Mouse (Mus musculus): ENCODE data around the gene Fstl4. TPM values are rescaled to one million over a fixed set of nuclear protein-coding genes. Genes with fewer than 3 reads are reported as not detected.
A peak's percentile ranks its signal among the peaks of the same experiment; 100 is the strongest.

Gene Fstl4
- polyA plus RNA-seq, 1 experiment = not detected

GRCm38 (mm10) chr11:53146290-53146689 is 381.9 kb downstream of the Fstl4 start:
- H3K79me2 ChIP-seq (ENCODE audit: control insufficient read depth, insufficient read depth) = no peaks in the 10 kb centered on the region
- peaks cover 10% of the 10 kb centered on the region for H3K27me3 ChIP-seq (ENCODE audit: control insufficient read depth, insufficient read depth, insufficient read length)
- H3K36me3 ChIP-seq (ENCODE audit: control insufficient read depth, insufficient read depth) = no peaks in the 10 kb centered on the region
- no peak for TF ChIP-seq FOSL1 (IDR thresholded peaks at IDR 0.05; ENCODE audit: insufficient read depth, low read length, poor library complexity, severe bottlenecking)
- TF ChIP-seq CTCF (IDR thresholded peaks at IDR 0.05; ENCODE audit: control insufficient read depth, insufficient read depth, insufficient read length) = peak; percentile 3
- no peak overlapping the region for H3K4me3 ChIP-seq (ENCODE audit: insufficient read depth, poor library complexity, severe bottlenecking)
- H3ac ChIP-seq (ENCODE audit: control insufficient read depth, insufficient read length, low read depth) = no peak overlapping the region
- no peaks in the 10 kb centered on the region for H3K79me3 ChIP-seq (ENCODE audit: low read depth)

DNA sequence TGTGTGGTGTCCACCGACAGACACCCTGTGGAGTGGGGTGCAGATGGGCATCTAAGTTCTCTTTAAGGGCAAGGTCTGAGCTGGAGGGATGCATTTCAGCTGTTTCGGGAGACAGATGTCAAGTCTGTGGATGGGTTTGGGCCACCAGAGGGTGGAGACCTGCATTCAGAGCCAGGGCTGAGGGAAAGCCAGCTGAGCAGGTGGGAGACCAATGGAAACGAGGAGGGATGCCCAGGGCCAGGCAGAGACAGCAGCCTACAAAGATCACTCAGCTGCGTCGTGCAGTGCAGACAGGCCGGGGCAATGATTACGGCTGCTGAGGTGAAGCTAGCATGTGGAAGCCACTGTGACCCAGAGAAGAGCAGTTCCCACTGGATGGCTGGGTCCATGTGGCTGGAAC is 392.0 kb downstream of the Fstl4 start:
- Histone ChIP-seq H3K27me3 (ENCODE audit: control insufficient read depth, insufficient read depth, insufficient read length) (peaks cover 3% of the 10 kb centered on the region), H3K79me2 (ENCODE audit: control insufficient read depth, insufficient read depth) (no peaks in the 10 kb centered on the region), H3K79me3 (ENCODE audit: low read depth) (no peaks in the 10 kb centered on the region), H3K4me3 (ENCODE audit: insufficient read depth, poor library complexity, severe bottlenecking) (no peak overlapping the region), H3ac (ENCODE audit: control insufficient read depth, insufficient read length, low read depth) (no peak overlapping the region), H3K36me3 (ENCODE audit: control insufficient read depth, insufficient read depth) (no peaks in the 10 kb centered on the region)
- no peak for TF ChIP-seq CTCF (IDR thresholded peaks at IDR 0.05; ENCODE audit: control insufficient read depth, insufficient read depth, insufficient read length)
- no peak for TF ChIP-seq USF1 (IDR thresholded peaks at IDR 0.05; ENCODE audit: low read depth)
- no peak for TF ChIP-seq MAX (IDR thresholded peaks at IDR 0.05)
- no peak for TF ChIP-seq FOSL1 (IDR thresholded peaks at IDR 0.05; ENCODE audit: insufficient read depth, low read length, poor library complexity, severe bottlenecking)
- TF ChIP-seq CEBPB (IDR thresholded peaks at IDR 0.05; ENCODE audit: low read depth) = no peak
- no peak for TF ChIP-seq MYOD1 (IDR thresholded peaks at IDR 0.05; ENCODE audit: control insufficient read depth, insufficient read length, low read depth)
- TF ChIP-seq MYOG (IDR thresholded peaks at IDR 0.05; ENCODE audit: control insufficient read depth, extremely low read depth, insufficient read length) = no peak

- TF ChIP-seq CTCF (IDR thresholded peaks at IDR 0.05; ENCODE audit: control insufficient read depth, insufficient read depth, insufficient read length) = no peak
- no peak for TF ChIP-seq MYOD1 (IDR thresholded peaks at IDR 0.05; ENCODE audit: control insufficient read depth, insufficient read length, low read depth)
- no peak for TF ChIP-seq MAX (IDR thresholded peaks at IDR 0.05)
- no peak for TF ChIP-seq CEBPB (IDR thresholded peaks at IDR 0.05; ENCODE audit: low read depth)
- no peak for TF ChIP-seq FOSL1 (IDR thresholded peaks at IDR 0.05; ENCODE audit: insufficient read depth, low read length, poor library complexity, severe bottlenecking)
- no peak for TF ChIP-seq USF1 (IDR thresholded peaks at IDR 0.05; ENCODE audit: low read depth)
- no peak for TF ChIP-seq MYOG (IDR thresholded peaks at IDR 0.05; ENCODE audit: control insufficient read depth, extremely low read depth, insufficient read length)
- no peak overlapping the region for H3ac ChIP-seq (ENCODE audit: control insufficient read depth, insufficient read length, low read depth)
- H3K79me3 ChIP-seq (ENCODE audit: low read depth) = no peaks in the 10 kb centered on the region
- H3K4me3 ChIP-seq (ENCODE audit: insufficient read depth, poor library complexity, severe bottlenecking) = no peak overlapping the region
- H3K36me3 ChIP-seq (ENCODE audit: control insufficient read depth, insufficient read depth) = no peaks in the 10 kb centered on the region
- H3K79me2 ChIP-seq (ENCODE audit: control insufficient read depth, insufficient read depth) = no peaks in the 10 kb centered on the region
- H3K27me3 ChIP-seq (ENCODE audit: control insufficient read depth, insufficient read depth, insufficient read length) = peaks cover 3% of the 10 kb centered on the region
Measured at GRCm38 (mm10) chr11:53157621-53158259, 393.3 kb downstream of the Fstl4 start.

GRCm38 (mm10) chr11:53162385-53162784 is 398.0 kb downstream of the Fstl4 start:
- no peak for TF ChIP-seq CTCF (IDR thresholded peaks at IDR 0.05; ENCODE audit: control insufficient read depth, insufficient read depth, insufficient read length)
- no peaks in the 10 kb centered on the region for H3K79me2 ChIP-seq (ENCODE audit: control insufficient read depth, insufficient read depth)

GRCm38 (mm10) chr11:53166478-53166877 is 402.0 kb downstream of the Fstl4 start:
- H3K79me2 ChIP-seq (ENCODE audit: control insufficient read depth, insufficient read depth) = no peaks in the 10 kb centered on the region
- H3K27me3 ChIP-seq (ENCODE audit: control insufficient read depth, insufficient read depth, insufficient read length) = peaks cover 26% of the 10 kb centered on the region
- H3ac ChIP-seq (ENCODE audit: control insufficient read depth, insufficient read length, low read depth) = no peak overlapping the region
- TF ChIP-seq MYOD1 (IDR thresholded peaks at IDR 0.05; ENCODE audit: control insufficient read depth, insufficient read length, low read depth) (no peak), FOSL1 (IDR thresholded peaks at IDR 0.05; ENCODE audit: insufficient read depth, low read length, poor library complexity, severe bottlenecking) (no peak), USF1 (IDR thresholded peaks at IDR 0.05; ENCODE audit: low read depth) (no peak), MAX (IDR thresholded peaks at IDR 0.05) (no peak), MYOG (IDR thresholded peaks at IDR 0.05; ENCODE audit: control insufficient read depth, extremely low read depth, insufficient read length) (no peak), CTCF (IDR thresholded peaks at IDR 0.05; ENCODE audit: control insufficient read depth, insufficient read depth, insufficient read length) (no peak), CEBPB (IDR thresholded peaks at IDR 0.05; ENCODE audit: low read depth) (no peak)
- no peak overlapping the region for H3K4me3 ChIP-seq (ENCODE audit: insufficient read depth, poor library complexity, severe bottlenecking)
- no peaks in the 10 kb centered on the region for H3K79me3 ChIP-seq (ENCODE audit: low read depth)
- H3K36me3 ChIP-seq (ENCODE audit: control insufficient read depth, insufficient read depth) = no peaks in the 10 kb centered on the region

More at GRCm38 (mm10) chr11:53162385-53162784, 398.0 kb downstream of the Fstl4 start:
- Histone ChIP-seq H3K79me3 (ENCODE audit: low read depth) (no peaks in the 10 kb centered on the region), H3ac (ENCODE audit: control insufficient read depth, insufficient read length, low read depth) (no peak overlapping the region), H3K27me3 (ENCODE audit: control insufficient read depth, insufficient read depth, insufficient read length) (peaks cover 17% of the 10 kb centered on the region), H3K4me3 (ENCODE audit: insufficient read depth, poor library complexity, severe bottlenecking) (no peak overlapping the region), H3K36me3 (ENCODE audit: control insufficient read depth, insufficient read depth) (no peaks in the 10 kb centered on the region)

DNA sequence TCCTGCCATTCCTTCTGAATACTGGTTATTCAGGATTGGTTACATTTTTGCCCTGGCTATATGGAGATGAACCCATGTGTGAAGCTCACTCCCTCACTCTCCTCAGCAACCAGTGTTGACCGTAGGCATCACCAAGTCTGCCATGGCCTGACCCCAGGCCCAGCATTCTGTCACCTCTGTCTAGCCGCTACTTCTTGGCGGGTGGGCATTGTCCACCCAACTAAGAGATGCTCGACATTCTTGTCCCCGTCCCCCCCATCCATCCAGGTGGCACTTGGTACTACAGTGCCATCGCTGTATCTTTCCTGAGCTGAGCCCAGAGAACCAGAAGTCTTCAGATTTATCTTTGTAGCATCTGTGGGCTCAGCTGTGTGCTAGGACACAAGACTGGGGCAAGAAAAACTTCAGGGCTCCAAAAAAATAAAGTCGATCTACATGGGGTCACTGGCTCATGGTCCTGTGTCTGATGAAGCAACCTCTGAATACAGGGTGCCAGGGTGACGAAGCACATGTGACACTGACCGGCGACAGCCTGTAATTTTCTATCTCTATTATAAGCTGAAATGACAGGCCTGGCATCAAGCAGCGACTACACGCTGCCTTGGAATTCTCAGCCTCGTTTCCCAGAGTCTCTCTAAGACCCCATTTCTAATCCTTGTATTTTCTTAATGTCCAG is 417.9 kb downstream of the Fstl4 start:
- Histone ChIP-seq H3K27me3 (ENCODE audit: control insufficient read depth, insufficient read depth, insufficient read length) (peaks cover 21% of the 10 kb centered on the region), H3K79me2 (ENCODE audit: control insufficient read depth, insufficient read depth) (no peaks in the 10 kb centered on the region), H3K4me3 (ENCODE audit: insufficient read depth, poor library complexity, severe bottlenecking) (no peak overlapping the region), H3K36me3 (ENCODE audit: control insufficient read depth, insufficient read depth) (no peaks in the 10 kb centered on the region), H3K79me3 (ENCODE audit: low read depth) (no peaks in the 10 kb centered on the region), H3ac (ENCODE audit: control insufficient read depth, insufficient read length, low read depth) (no peak overlapping the region)
- TF ChIP-seq MAX (IDR thresholded peaks at IDR 0.05) (no peak), CTCF (IDR thresholded peaks at IDR 0.05; ENCODE audit: control insufficient read depth, insufficient read depth, insufficient read length) (no peak), MYOD1 (IDR thresholded peaks at IDR 0.05; ENCODE audit: control insufficient read depth, insufficient read length, low read depth) (no peak), FOSL1 (IDR thresholded peaks at IDR 0.05; ENCODE audit: insufficient read depth, low read length, poor library complexity, severe bottlenecking) (no peak), USF1 (IDR thresholded peaks at IDR 0.05; ENCODE audit: low read depth) (no peak), MYOG (IDR thresholded peaks at IDR 0.05; ENCODE audit: control insufficient read depth, extremely low read depth, insufficient read length) (no peak), CEBPB (IDR thresholded peaks at IDR 0.05; ENCODE audit: low read depth) (no peak)
